Mouse (Mus musculus) liver, embryonic 18 days (tissue): ENCODE results near the gene Zfp2. TPM values are rescaled to one million over a fixed set of nuclear protein-coding genes. Genes with fewer than 3 reads are reported as not detected.

Experiments used
- polyA plus RNA-seq: library from polyadenylated mRNA; depleted of rRNA; stranded (reverse); fragments of >200 nt; gene quantifications from 2 replicates; pipeline ENCODE4 v1.2.3, GENCODE M21; 2012; rRNA removed

The Zfp2 gene
- 0.66 and 0.73 TPM in 2 replicates for polyA plus RNA-seq

GRCm38 (mm10) chr11:50915671-50916320, at the start of gene Zfp2:
Gene Zfp2 (minus strand): TSS chr11:50916165.

GRCm38 (mm10) chr11:50953665-50954064, 37.7 kb upstream of the Zfp2 start, which contains the start of gene Prop1:
Gene Prop1 (minus strand): TSS chr11:50953765.

GRCm38 (mm10) chr11:50943506-50943905, 27.5 kb upstream of the Zfp2 start, which contains the start of gene 4933414I15Rik:
Gene 4933414I15Rik (minus strand): TSS chr11:50943765.

GRCm38 (mm10) chr11:50931451-50931866, 15.5 kb upstream of the Zfp2 start, which contains the start of gene Zfp354b:
Gene Zfp354b (minus strand): TSS chr11:50931633.

GRCm38 (mm10) chr11:50887390-50888128, 28.4 kb downstream of the Zfp2 start, which contains the start of gene Zfp454:
Gene Zfp454 (minus strand): TSS chr11:50887651.

GRCm38 (mm10) chr11:50850177-50850735, 65.7 kb downstream of the Zfp2 start, which contains the start of gene Grm6:
Gene Grm6 (plus strand): TSS chr11:50850685.

Other genes starting within 250 kb of the Zfp2 start
- 0.32 and 0.48 TPM in 2 replicates for gene Zfp354c, start 88.4 kb downstream of the Zfp2 start, polyA plus RNA-seq
- 0.08 and 0.11 TPM in 2 replicates for gene Zfp879, start 74.6 kb downstream of the Zfp2 start, polyA plus RNA-seq
- gene Grm6, start 65.5 kb downstream of the Zfp2 start, polyA plus RNA-seq, result 0.06 and 0.08 TPM in 2 replicates
- gene Zfp454, start 28.5 kb downstream of the Zfp2 start, polyA plus RNA-seq, result 0.20 and 0.23 TPM in 2 replicates
- gene Zfp354b, start 15.5 kb upstream of the Zfp2 start, polyA plus RNA-seq, result 0.17 and 0.24 TPM in 2 replicates
- not detected in 2 replicates for gene 4933414I15Rik, start 27.6 kb upstream of the Zfp2 start, polyA plus RNA-seq
- gene Prop1, start 37.6 kb upstream of the Zfp2 start, polyA plus RNA-seq, result 0.02 and 0.04 TPM in 2 replicates
- gene Olfr1378, start 50.4 kb upstream of the Zfp2 start, polyA plus RNA-seq, result not detected in 2 replicates
- not detected in 2 replicates for gene Olfr1377, start 65.8 kb upstream of the Zfp2 start, polyA plus RNA-seq
- gene Olfr51, start 87.4 kb upstream of the Zfp2 start, polyA plus RNA-seq, result not detected in 2 replicates
- gene Olfr54, start 98.1 kb upstream of the Zfp2 start, polyA plus RNA-seq, result not detected in 2 replicates
- not detected in 2 replicates for gene Olfr1375, start 131.9 kb upstream of the Zfp2 start, polyA plus RNA-seq
- gene Zfp354a, start 143.1 kb upstream of the Zfp2 start, polyA plus RNA-seq, result 1.8 and 2.6 TPM in 2 replicates